Mouse (Mus musculus) heart, adult 2 months (tissue): ENCODE results near the gene Tmtc3. TPM values are rescaled to one million over a fixed set of nuclear protein-coding genes. Genes with fewer than 3 reads are reported as not detected.

Experiments used
- DNase-seq, 2 experiments: peaks; one replicate each; pipeline ENCODE4 v3.0.0; 2021
- H3K27ac ChIP-seq: fragments of 200-600 bp; 2 replicates; pipeline ENCODE4 v1.8.1; 2022
- H3K27me3 ChIP-seq: fragments of 200-500 bp; 2 replicates; pipeline ENCODE4 v1.6.1; 2012; ENCODE audit warnings: mild to moderate bottlenecking, low read length, inconsistent platforms, mixed read lengths; ENCODE audit not compliant: control insufficient read depth, insufficient read depth
- H3K36me3 ChIP-seq: fragments of 200-500 bp; 2 replicates; pipeline ENCODE4 v1.6.1; 2012; ENCODE audit warnings: low read length, inconsistent platforms; ENCODE audit not compliant: control insufficient read depth, insufficient read depth
- H3K4me1 ChIP-seq: fragments of 200-500 bp; 2 replicates; pipeline ENCODE4 v1.6.1; 2011; ENCODE audit warnings: low read length; ENCODE audit not compliant: control insufficient read depth, insufficient read depth
- H3K4me3 ChIP-seq: fragments of 200-600 bp; 2 replicates; pipeline ENCODE4 v1.8.1; 2022
- H3K79me2 ChIP-seq: fragments of 200-500 bp; replicated peaks from 2 replicates; pipeline ENCODE4 v1.6.1; 2012; ENCODE audit warnings: mild to moderate bottlenecking, inconsistent platforms, low read length, moderate library complexity, mixed read lengths; ENCODE audit not compliant: control insufficient read depth, insufficient read depth
- H3K9ac ChIP-seq: fragments of 200-500 bp; 2 replicates; pipeline ENCODE4 v1.6.1; 2012; ENCODE audit warnings: low read depth, mild to moderate bottlenecking, control low read depth, inconsistent platforms, low read length, mixed read lengths
- CTCF ChIP-seq: fragments of 200-600 bp; IDR thresholded peaks from 2 replicates; pipeline ENCODE4 v1.8.1; 2022; ENCODE audit warnings: antibody characterized with exemption, mild to moderate bottlenecking, moderate library complexity
- EP300 ChIP-seq: fragments of 200-500 bp; IDR thresholded peaks from 2 replicates; pipeline ENCODE4 v1.6.1; 2011; ENCODE audit warnings: low read depth, low read length, control low read depth; ENCODE audit not compliant: insufficient read depth
- POLR2A ChIP-seq: fragments of 200-500 bp; IDR thresholded peaks from 2 replicates; pipeline ENCODE4 v1.6.1; 2011; ENCODE audit warnings: mild to moderate bottlenecking, low read depth, low read length, control low read depth; ENCODE audit not compliant: insufficient read depth
- WGBS: fragments of 180-500 bp; shearing (Covaris S2); methylation state at CpG from one replicate; pipeline ENCODE4 v1.1.7; 2018; 5-methylcytosine and 5-hydroxymethylcytosine counted together
- intact Hi-C: fragments of 180-260 bp; cut with DNase I; formaldehyde crosslinking; loops from one replicate; pipeline ENCODE4 v1.15.1; 2025
- long read RNA-seq: library from polyadenylated mRNA; stranded (forward); transcript quantifications from one replicate; pipeline ENCODE4 v2.0.0, GENCODE M21; 2021
- polyA plus RNA-seq: library from polyadenylated mRNA; depleted of rRNA; stranded (reverse); fragments of >200 nt; gene quantifications from 2 replicates; pipeline ENCODE4 v1.2.3, GENCODE M21; 2012; rRNA removed
- total RNA-seq, 2 experiments: library from RNA; stranded (reverse); gene quantifications; 2 replicates each; pipeline ENCODE4 v1.2.3; 2021

Gene Tmtc3
- 10 to 100 TPM; 14.0 to 14.6 TPM for total RNA-seq
- 4.8 and 10.8 TPM in 2 replicates for polyA plus RNA-seq
- long read RNA-seq, full-length matches to known transcripts = 1 of 3 reads
- long read RNA-seq, partial matches to known transcripts = 0 of 3 reads
- long read RNA-seq, other reads (novel, unspliced or antisense) = 2 of 3 reads

DNA sequence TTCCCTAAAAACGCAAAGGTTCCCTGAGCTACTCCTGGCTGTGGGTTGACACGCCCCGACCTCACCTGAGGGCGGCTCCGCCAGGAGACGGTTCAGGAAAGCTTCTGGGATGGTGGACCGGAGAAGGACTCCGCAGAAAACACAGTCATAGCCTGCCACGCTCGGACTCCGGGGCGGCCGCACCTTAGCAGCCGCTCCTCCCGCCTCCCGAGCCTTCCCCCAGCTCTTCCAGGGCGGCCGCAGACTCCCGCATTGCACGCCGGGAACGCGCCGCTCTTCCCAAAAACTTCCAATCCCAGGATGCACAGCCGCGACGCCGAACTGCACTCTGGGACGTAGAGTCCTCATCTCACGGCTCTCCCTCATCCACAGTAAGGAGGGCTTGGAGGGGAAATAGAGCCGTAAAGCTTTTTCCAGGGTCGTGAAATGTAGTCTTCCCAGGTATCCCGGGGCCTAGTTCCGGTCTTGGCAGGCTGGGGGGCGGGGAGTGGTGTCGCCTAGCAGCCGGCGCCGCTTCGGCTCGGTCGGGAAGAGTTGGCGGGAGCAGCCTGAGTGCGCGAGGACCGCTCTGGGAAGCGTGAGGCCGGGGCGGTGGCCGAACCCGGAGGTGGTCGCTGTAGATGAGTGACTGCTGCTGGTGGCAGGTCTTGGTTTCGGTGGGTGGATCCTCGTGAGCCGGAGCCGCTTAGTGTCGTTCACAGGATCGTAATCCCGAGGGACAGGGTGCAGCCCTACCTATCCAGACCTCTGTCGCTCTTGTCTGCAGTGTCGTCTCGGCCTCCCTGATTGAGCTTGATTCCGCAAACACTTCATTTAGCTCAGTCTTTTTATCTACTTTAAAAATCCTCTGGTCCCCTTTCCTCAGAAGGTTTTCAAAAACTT is at the start of gene Tmtc3, which contains the start of gene Cep290:
Gene Tmtc3 (minus strand): TSS at position 254 of the 882 bp plus-strand sequence.
Gene Cep290 (plus strand): TSS at position 462 of the 882 bp plus-strand sequence.
- Histone ChIP-seq H3K4me1 (no peaks in the 10 kb centered on the region), H3K9ac (peak within 1 kb of the TSS; percentile 79), H3K27ac (peak within 1 kb of the TSS; percentile 86), H3K36me3 (no peaks in the 10 kb centered on the region), H3K79me2 (no peaks in the 10 kb centered on the region), H3K4me3 (peak within 1 kb of the TSS; percentile 92), H3K27me3 (no peaks in the 10 kb centered on the region)
- under 1% methylated on average over 63 of the region's 63 CpGs for WGBS
- TF ChIP-seq POLR2A (peak; percentile 82), EP300 (0 out of 2 replicates have a peak, but pooled peaks have one; percentile 24), CTCF (no peak)
- peak; percentile 94 to 97 for DNase-seq
- intact Hi-C loops = loop anchor here (5.0 kb wide), 1 partner anchor 100 kb away; no protein-coding TSS in a partner anchor

- WGBS = 86% methylated on average over 9 of the region's 9 CpGs
- no peak for DNase-seq
- intact Hi-C loops = no loop called here
Observed at GRCm38 (mm10) chr10:100524499-100525390, 37.6 kb upstream of the Tmtc3 start.

DNA sequence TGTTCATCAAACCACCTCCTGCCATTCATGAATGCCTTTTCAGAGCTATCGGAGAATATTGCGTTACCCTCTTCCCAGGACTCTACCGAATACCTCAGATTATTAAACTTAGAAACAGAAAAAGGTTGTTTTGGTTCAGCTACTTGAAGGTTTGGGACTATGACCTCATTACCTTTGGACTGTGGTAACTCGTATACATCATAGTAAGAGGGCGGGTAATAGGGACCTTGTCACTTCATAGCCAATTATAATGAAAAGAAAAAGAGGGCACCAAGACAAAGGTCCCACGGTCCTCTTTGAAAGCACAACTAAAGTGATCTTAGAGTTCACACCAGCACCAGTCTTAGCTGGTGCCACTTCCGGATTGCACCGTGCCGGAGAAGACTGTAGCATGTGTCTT is 35.2 kb upstream of the Tmtc3 start:
- TF ChIP-seq CTCF = no peak
- TF ChIP-seq POLR2A = no peak
- no peak for TF ChIP-seq EP300
- no peak overlapping the region for H3K4me3 ChIP-seq
- WGBS = 95% methylated on average over 9 of the region's 9 CpGs
- H3K4me1 ChIP-seq = no peaks in the 10 kb centered on the region
- intact Hi-C loops = no loop called here
- H3K27me3 ChIP-seq = no peaks in the 10 kb centered on the region
- DNase-seq = no peak
- no peak overlapping the region for H3K9ac ChIP-seq
- no peaks in the 10 kb centered on the region for H3K79me2 ChIP-seq
- no peak overlapping the region for H3K27ac ChIP-seq
- no peaks in the 10 kb centered on the region for H3K36me3 ChIP-seq

More at GRCm38 (mm10) chr10:100524499-100525390, 37.6 kb upstream of the Tmtc3 start:
- Histone ChIP-seq H3K27me3 (no peaks in the 10 kb centered on the region), H3K4me3 (no peak overlapping the region), H3K79me2 (no peaks in the 10 kb centered on the region), H3K36me3 (no peaks in the 10 kb centered on the region), H3K4me1 (no peaks in the 10 kb centered on the region), H3K27ac (no peak overlapping the region), H3K9ac (no peak overlapping the region)
- TF ChIP-seq EP300 = no peak
- no peak for TF ChIP-seq CTCF
- TF ChIP-seq POLR2A = no peak

- Histone ChIP-seq H3K4me3 (no peak overlapping the region), H3K79me2 (no peaks in the 10 kb centered on the region), H3K27ac (no peak overlapping the region), H3K27me3 (no peaks in the 10 kb centered on the region), H3K36me3 (no peaks in the 10 kb centered on the region), H3K9ac (no peak overlapping the region), H3K4me1 (no peaks in the 10 kb centered on the region)
- TF ChIP-seq EP300 = no peak
- no peak for TF ChIP-seq POLR2A
- no peak for TF ChIP-seq CTCF
- intact Hi-C loops = no loop called here
- DNase-seq = no peak
- WGBS = 84% methylated on average over 4 of the region's 4 CpGs
Observed at GRCm38 (mm10) chr10:100521617-100522016, 34.5 kb upstream of the Tmtc3 start.

DNA sequence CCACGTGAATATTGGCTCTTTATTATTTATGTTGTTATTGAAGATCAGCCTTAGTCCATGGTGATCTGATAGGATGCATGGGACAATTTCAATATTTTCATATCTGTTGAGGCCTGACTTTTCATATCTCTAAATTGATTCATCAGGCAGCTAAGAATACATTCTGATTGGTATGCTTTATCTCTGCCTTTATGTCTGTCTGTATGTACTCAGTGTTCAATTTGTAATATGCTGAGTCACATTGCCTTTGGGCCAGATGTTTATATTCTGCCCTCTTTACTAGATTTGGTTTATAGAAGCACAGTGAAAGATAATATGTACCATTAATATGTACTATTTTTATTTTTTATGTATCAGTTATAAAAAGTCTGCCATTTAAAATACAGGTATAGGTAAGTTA is 21.0 kb upstream of the Tmtc3 start:
- Histone ChIP-seq H3K27me3 (no peaks in the 10 kb centered on the region), H3K36me3 (no peaks in the 10 kb centered on the region), H3K4me3 (no peak overlapping the region), H3K27ac (no peak overlapping the region), H3K9ac (no peak overlapping the region), H3K79me2 (no peaks in the 10 kb centered on the region), H3K4me1 (no peaks in the 10 kb centered on the region)
- 88% methylated on average over 1 of the region's 1 CpGs for WGBS
- no peak for DNase-seq
- no peak for TF ChIP-seq POLR2A
- no peak for TF ChIP-seq CTCF
- no peak for TF ChIP-seq EP300
- intact Hi-C loops = no loop called here
